Mouse (Mus musculus) limb, embryonic 12.5 days (tissue): ENCODE measurements around the gene Olfr490. TPM values are rescaled to one million over a fixed set of nuclear protein-coding genes. Genes with fewer than 3 reads are reported as not detected.

Experiments used
- ATAC-seq: fragments of 200-750 bp; cut with Nextera tagmentation; 2 replicates; pipeline ENCODE4 v1.8.0; 2017; ENCODE audit warnings: low read depth, moderate TSS enrichment; ENCODE audit not compliant: insufficient number of reproducible peaks, insufficient read depth, low FRiP score, low TSS enrichment
- H3K27ac ChIP-seq: fragments of 300-500 bp; sonication (generic); 2 replicates; pipeline ENCODE4 v1.5.1; 2016; ENCODE audit warnings: mild to moderate bottlenecking, moderate library complexity
- H3K27me3 ChIP-seq: fragments of 300-500 bp; sonication (generic); 2 replicates; pipeline ENCODE4 v1.6.1; 2016; ENCODE audit warnings: mild to moderate bottlenecking, moderate library complexity
- H3K36me3 ChIP-seq: fragments of 300-500 bp; sonication (generic); 2 replicates; pipeline ENCODE4 v1.6.1; 2016; ENCODE audit warnings: mild to moderate bottlenecking, moderate library complexity
- H3K4me1 ChIP-seq: fragments of 300-500 bp; sonication (generic); replicated peaks from 2 replicates; pipeline ENCODE4 v1.6.1; 2016
- H3K4me2 ChIP-seq: fragments of 300-500 bp; sonication (generic); 2 replicates; pipeline ENCODE4 v1.6.1; 2016; ENCODE audit warnings: mild to moderate bottlenecking, moderate library complexity
- H3K4me3 ChIP-seq: fragments of 300-500 bp; sonication (generic); replicated peaks from 2 replicates; pipeline ENCODE4 v1.5.1; 2016; ENCODE audit warnings: mild to moderate bottlenecking
- H3K9ac ChIP-seq: fragments of 300-500 bp; sonication (generic); replicated peaks from 2 replicates; pipeline ENCODE4 v1.6.1; 2016; ENCODE audit warnings: mild to moderate bottlenecking, moderate library complexity
- H3K9me3 ChIP-seq: fragments of 300-500 bp; sonication (generic); 2 replicates; pipeline ENCODE4 v1.6.1; 2016; ENCODE audit warnings: mild to moderate bottlenecking, moderate library complexity
- WGBS: fragments of 180-500 bp; shearing (Covaris S2); methylation state at CpG from one replicate; pipeline ENCODE4 v1.1.7; 2016; 5-methylcytosine and 5-hydroxymethylcytosine counted together
- polyA plus RNA-seq: library from polyadenylated mRNA; unstranded; fragments of >200 nt; fragmentation: Nextera tagmentation; extraction: Ambion mirVana; gene quantifications from 2 replicates; pipeline ENCODE4 v1.2.1, GENCODE M21; 2016

Gene Olfr490
- not detected in 2 replicates for polyA plus RNA-seq

DNA sequence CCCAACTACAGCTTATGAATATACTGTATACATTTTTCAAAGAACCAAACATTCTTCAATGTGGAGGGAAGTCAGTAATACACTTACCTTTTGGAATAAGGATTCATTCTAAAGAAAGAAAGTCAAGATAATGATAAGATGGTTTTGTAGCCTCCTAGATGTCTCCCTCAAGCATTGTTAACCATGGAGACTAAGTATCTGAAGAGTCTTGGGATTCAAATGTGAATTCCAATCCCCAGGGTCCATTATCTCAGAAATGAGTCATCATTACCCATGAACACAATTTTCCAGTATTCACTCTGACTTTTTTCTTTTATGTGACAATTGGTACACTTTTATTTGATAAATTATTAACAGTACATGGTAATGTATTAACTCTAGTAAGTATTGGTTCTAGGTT is at the start of gene Olfr490:
Olfr490 (minus strand) TSS at position 101 of the 400 bp plus-strand sequence.
- Histone ChIP-seq H3K27ac (no peak within 1 kb of the TSS), H3K9me3 (no peaks in the 10 kb centered on the region), H3K4me3 (no peak within 1 kb of the TSS), H3K27me3 (no peaks in the 10 kb centered on the region), H3K9ac (no peak within 1 kb of the TSS), H3K4me2 (no peak within 1 kb of the TSS), H3K4me1 (no peaks in the 10 kb centered on the region), H3K36me3 (no peaks in the 10 kb centered on the region)
- ATAC-seq: no peak

DNA sequence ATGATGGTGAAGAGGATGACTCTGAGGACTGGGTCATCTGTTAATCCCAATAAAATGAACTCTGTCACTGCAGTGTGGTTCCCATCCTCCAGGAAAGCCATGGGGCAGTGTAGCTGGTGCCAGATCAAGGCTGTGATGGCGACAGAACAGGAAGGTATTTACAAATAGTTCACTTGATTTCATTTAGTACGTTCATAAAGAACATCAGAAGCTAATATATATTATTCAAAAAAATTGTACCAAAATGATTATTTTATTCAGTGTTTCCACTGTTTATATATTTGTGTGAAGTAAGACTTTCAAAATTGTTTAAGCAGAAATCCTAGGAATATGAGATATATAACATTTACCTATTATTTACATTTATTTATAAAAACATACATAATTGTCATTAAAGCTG is 34.8 kb upstream of the Olfr490 start, which contains the start of gene Olfr492:
Olfr492 (minus strand) TSS at position 101 of the 400 bp plus-strand sequence.
- Histone ChIP-seq H3K9ac (no peak within 1 kb of the TSS), H3K4me1 (no peaks in the 10 kb centered on the region), H3K4me2 (no peak within 1 kb of the TSS), H3K4me3 (no peak within 1 kb of the TSS), H3K27ac (no peak within 1 kb of the TSS), H3K36me3 (no peaks in the 10 kb centered on the region), H3K9me3 (no peaks in the 10 kb centered on the region), H3K27me3 (no peaks in the 10 kb centered on the region)
- 85% methylated on average over 2 of the region's 2 CpGs for WGBS
- ATAC-seq: no peak

DNA sequence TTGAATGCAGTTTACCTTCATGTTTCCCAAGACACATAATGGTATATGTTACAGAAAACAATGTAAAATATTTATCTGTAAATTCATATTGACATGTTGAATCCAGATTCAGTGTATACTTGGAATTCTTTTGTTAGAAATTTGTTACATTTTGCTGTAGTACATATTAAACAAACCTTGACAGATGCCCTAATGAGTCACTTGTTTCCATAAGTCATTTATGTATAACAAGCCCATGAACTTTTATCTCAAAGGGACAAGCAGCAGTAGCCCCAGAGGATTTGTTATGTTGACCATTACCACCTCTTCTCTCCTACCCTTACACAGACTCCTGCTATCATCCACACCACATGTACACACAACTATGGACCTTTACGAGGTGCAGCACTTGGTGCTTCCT is 24.4 kb upstream of the Olfr490 start, which contains the start of gene Olfr491:
Olfr491 (plus strand) TSS at position 301 of the 400 bp plus-strand sequence.
- WGBS: 61% methylated on average over 1 of the region's 1 CpGs

DNA sequence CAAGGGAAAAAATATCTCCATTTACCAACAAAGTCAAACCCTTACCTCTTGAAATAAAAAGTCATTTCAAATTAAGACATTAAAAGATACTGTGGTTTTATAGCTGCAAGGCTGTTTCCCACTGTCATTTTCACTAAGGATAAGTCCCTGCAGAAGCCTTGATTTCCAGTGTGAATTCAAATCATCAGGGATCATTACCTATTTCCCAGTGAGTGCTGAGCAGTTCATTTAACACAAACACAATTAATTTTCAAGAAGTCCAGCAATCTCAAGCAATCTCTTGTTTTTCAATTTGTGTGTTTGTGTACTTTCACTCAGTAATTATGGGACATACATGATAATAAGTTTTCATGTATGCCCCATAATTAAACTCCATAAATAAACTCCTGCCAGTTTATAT is 30.5 kb downstream of the Olfr490 start, which contains the start of gene Olfr488:
Olfr488 (minus strand) TSS at position 101 of the 400 bp plus-strand sequence.
- no peak within 1 kb of the TSS for H3K4me3 ChIP-seq
- no peak for ATAC-seq
- no peak within 1 kb of the TSS for H3K4me2 ChIP-seq
- no peak within 1 kb of the TSS for H3K27ac ChIP-seq
- no peaks in the 10 kb centered on the region for H3K36me3 ChIP-seq
- no peaks in the 10 kb centered on the region for H3K4me1 ChIP-seq
- no peaks in the 10 kb centered on the region for H3K27me3 ChIP-seq
- H3K9ac ChIP-seq: no peak within 1 kb of the TSS
- no peaks in the 10 kb centered on the region for H3K9me3 ChIP-seq

More for the DNA sequence above, 24.4 kb upstream of the Olfr490 start, which contains the start of gene Olfr491:
- Histone ChIP-seq H3K4me2 (no peak within 1 kb of the TSS), H3K36me3 (no peaks in the 10 kb centered on the region), H3K4me3 (no peak within 1 kb of the TSS), H3K9me3 (no peaks in the 10 kb centered on the region), H3K27ac (no peak within 1 kb of the TSS), H3K27me3 (no peaks in the 10 kb centered on the region), H3K4me1 (no peaks in the 10 kb centered on the region), H3K9ac (no peak within 1 kb of the TSS)
- ATAC-seq: no peak

Other genes with a start within 250 kb of the Olfr490 start
- not detected in 2 replicates for gene Olfr479, start 238.2 kb downstream of the Olfr490 start, polyA plus RNA-seq
- not detected in 2 replicates for gene Olfr480, start 221.6 kb downstream of the Olfr490 start, polyA plus RNA-seq
- not detected in 2 replicates for gene Olfr481, start 209.1 kb downstream of the Olfr490 start, polyA plus RNA-seq
- not detected in 2 replicates for gene Olfr482, start 191.3 kb downstream of the Olfr490 start, polyA plus RNA-seq
- not detected in 2 replicates for gene Olfr483, start 188.1 kb downstream of the Olfr490 start, polyA plus RNA-seq
- not detected in 2 replicates for gene Olfr484, start 161.5 kb downstream of the Olfr490 start, polyA plus RNA-seq
- not detected in 2 replicates for gene Olfr485, start 129.1 kb downstream of the Olfr490 start, polyA plus RNA-seq
- not detected in 2 replicates for gene Olfr486, start 116.2 kb downstream of the Olfr490 start, polyA plus RNA-seq
- not detected in 2 replicates for gene Olfr487, start 74.3 kb downstream of the Olfr490 start, polyA plus RNA-seq
- gene Olfr488, start 30.6 kb downstream of the Olfr490 start, polyA plus RNA-seq: not detected in 2 replicates
- not detected in 2 replicates for gene Olfr491, start 24.5 kb upstream of the Olfr490 start, polyA plus RNA-seq
- not detected in 2 replicates for gene Olfr492, start 34.7 kb upstream of the Olfr490 start, polyA plus RNA-seq
- not detected in 2 replicates for gene Olfr493, start 58.0 kb upstream of the Olfr490 start, polyA plus RNA-seq
- gene Olfr494, start 76.4 kb upstream of the Olfr490 start, polyA plus RNA-seq: not detected in 2 replicates
- not detected in 2 replicates for gene Olfr495, start 104.2 kb upstream of the Olfr490 start, polyA plus RNA-seq
- not detected in 2 replicates for gene Olfr497, start 131.5 kb upstream of the Olfr490 start, polyA plus RNA-seq
- not detected in 2 replicates for gene Olfr498, start 176.4 kb upstream of the Olfr490 start, polyA plus RNA-seq
- gene Olfr502, start 236.1 kb upstream of the Olfr490 start, polyA plus RNA-seq: not detected in 2 replicates